Mouse (Mus musculus) kidney, postnatal 25 days (tissue): Measurements from ENCODE around the gene Tsr2.

Experiments
- DNase-seq, 2 experiments: peaks; one replicate each; pipeline ENCODE4 v3.0.0; 2021; ENCODE audit warnings: mixed read lengths in 2 of 2

The Tsr2 gene

GRCm38 (mm10) chrX:151046321-151046720 lies 50.0 kb downstream of the Tsr2 start:
- DNase-seq, result peak in 1 of 2 experiments; percentile 9

- DNase-seq, result no peak
These were observed 50.5 kb downstream of the Tsr2 start, which contains the start of gene Fgd1 for GRCm38 (mm10) chrX:151045850-151046249. Gene Fgd1, plus strand, starts transcription at chrX:151046150.

- no peak for DNase-seq
These were observed 55.1 kb downstream of the Tsr2 start for GRCm38 (mm10) chrX:151041223-151041622.
